Mouse (Mus musculus) lung, postnatal 0 days (tissue): Measurements from ENCODE around the gene Olfr155. TPM values are rescaled to one million over a fixed set of nuclear protein-coding genes. Genes with fewer than 3 reads are reported as not detected.

ENCODE experiments used
- ATAC-seq: fragments of 200-750 bp; cut with Nextera tagmentation; 2 replicates; pipeline ENCODE4 v1.8.0; 2017; ENCODE audit warnings: moderate library complexity
- DNase-seq: peaks from one replicate; pipeline ENCODE4 v3.0.0-alpha.2; 2016; ENCODE audit warnings: low spot score
- H3K27ac ChIP-seq: fragments of 300-500 bp; sonication (generic); 2 replicates; pipeline ENCODE4 v1.5.1; 2014; ENCODE audit warnings: antibody characterized with exemption, mild to moderate bottlenecking, low read length, mixed read lengths
- H3K27me3 ChIP-seq: fragments of 300-500 bp; sonication (generic); replicated peaks from 2 replicates; pipeline ENCODE4 v1.6.1; 2014; ENCODE audit warnings: low read length, mixed read lengths; ENCODE audit not compliant: insufficient read depth
- H3K36me3 ChIP-seq: fragments of 300-500 bp; sonication (generic); 2 replicates; pipeline ENCODE4 v1.6.1; 2014; ENCODE audit warnings: low read length, mixed read lengths; ENCODE audit not compliant: insufficient read depth
- H3K4me1 ChIP-seq: fragments of 300-500 bp; sonication (generic); 2 replicates; pipeline ENCODE4 v1.6.1; 2014; ENCODE audit warnings: antibody characterized with exemption, low read depth, low read length, mixed read lengths; ENCODE audit not compliant: insufficient read depth
- H3K4me2 ChIP-seq: fragments of 300-500 bp; sonication (generic); replicated peaks from 2 replicates; pipeline ENCODE4 v1.6.1; 2014; ENCODE audit warnings: low read depth, mild to moderate bottlenecking, low read length, moderate library complexity, mixed read lengths
- H3K4me3 ChIP-seq: fragments of 300-500 bp; sonication (generic); 2 replicates; pipeline ENCODE4 v1.5.1; 2014; ENCODE audit warnings: low read depth, low read length
- H3K9ac ChIP-seq: fragments of 300-500 bp; sonication (generic); replicated peaks from 2 replicates; pipeline ENCODE4 v1.6.1; 2014; ENCODE audit warnings: low read depth, mild to moderate bottlenecking
- H3K9me3 ChIP-seq: fragments of 300-500 bp; sonication (generic); 2 replicates; pipeline ENCODE4 v1.6.1; 2016; ENCODE audit warnings: low read length, mixed read lengths
- CTCF ChIP-seq: IDR thresholded peaks from 2 replicates; pipeline ENCODE4 v1.5.1; 2016; ENCODE audit warnings: antibody characterized with exemption, mild to moderate bottlenecking
- EP300 ChIP-seq: IDR thresholded peaks from 2 replicates; pipeline ENCODE4 v1.6.1; 2016; ENCODE audit warnings: antibody characterized with exemption, mild to moderate bottlenecking, control low read depth
- WGBS: fragments of 180-500 bp; shearing (Covaris S2); extraction: QIAGEN DNeasy Blood & Tissue Kit; methylation state at CpG from one replicate; pipeline ENCODE4 v1.1.7; 2014; 5-methylcytosine and 5-hydroxymethylcytosine counted together
- polyA plus RNA-seq: library from polyadenylated mRNA; unstranded; fragments of >200 nt; fragmentation: Nextera tagmentation; extraction: Ambion mirVana; gene quantifications from 2 replicates; pipeline ENCODE4 v1.2.1, GENCODE M21; 2015

Olfr155 gene
- polyA plus RNA-seq, 1 experiment from 2014 or later = not detected

DNA sequence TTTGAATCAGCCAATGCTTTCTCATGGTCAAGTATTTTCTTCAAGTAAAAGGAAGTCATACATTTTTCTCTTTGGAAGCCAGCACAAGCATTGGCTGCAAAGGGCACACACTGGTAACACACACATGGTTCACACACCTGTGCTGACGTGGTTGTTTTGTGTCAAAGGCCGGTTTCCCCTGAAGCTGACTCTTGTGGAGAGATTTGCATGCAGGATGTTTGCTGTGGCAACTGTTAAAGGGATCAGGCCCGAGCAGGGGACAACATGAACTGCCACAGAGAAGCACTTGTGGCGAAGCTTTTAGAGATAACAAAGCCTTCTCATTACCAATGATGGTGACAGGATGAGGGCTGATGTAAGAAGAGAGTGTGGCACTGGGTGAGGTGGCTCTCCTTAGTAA lies 16.6 kb upstream of the Olfr155 start:
- no peak for ATAC-seq
- WGBS = 52% methylated on average over 4 of the region's 4 CpGs
- TF ChIP-seq CTCF (no peak), EP300 (no peak)

DNA sequence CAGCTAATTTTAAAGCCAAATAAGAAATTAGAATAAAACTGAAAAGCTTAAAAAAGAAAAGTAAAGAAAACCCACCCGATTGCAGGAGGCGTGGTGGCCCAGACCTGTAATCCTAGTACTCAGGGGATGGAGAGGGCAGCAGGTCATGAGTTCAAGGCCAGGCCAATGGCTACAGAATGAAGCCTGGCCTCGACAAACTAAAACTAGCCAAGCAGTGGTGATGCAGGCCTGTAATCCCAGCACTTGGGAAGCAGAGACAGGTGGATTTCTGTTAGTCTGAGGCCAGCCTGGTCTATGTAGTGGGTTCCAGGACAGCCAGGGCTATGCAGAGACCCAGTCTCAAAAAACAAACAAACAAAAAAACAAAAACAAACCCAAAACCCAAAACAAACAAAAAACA lies 13.0 kb upstream of the Olfr155 start:
- TF ChIP-seq CTCF (no peak), EP300 (no peak)

More for the DNA sequence above, 16.6 kb upstream of the Olfr155 start:
- Histone ChIP-seq H3K4me1 (no peaks in the 10 kb centered on the region), H3K36me3 (no peaks in the 10 kb centered on the region), H3K9me3 (no peaks in the 10 kb centered on the region), H3K4me2 (no peak overlapping the region), H3K4me3 (no peak overlapping the region), H3K27ac (no peak overlapping the region), H3K9ac (no peak overlapping the region), H3K27me3 (no peaks in the 10 kb centered on the region)
- no peak for DNase-seq

DNA sequence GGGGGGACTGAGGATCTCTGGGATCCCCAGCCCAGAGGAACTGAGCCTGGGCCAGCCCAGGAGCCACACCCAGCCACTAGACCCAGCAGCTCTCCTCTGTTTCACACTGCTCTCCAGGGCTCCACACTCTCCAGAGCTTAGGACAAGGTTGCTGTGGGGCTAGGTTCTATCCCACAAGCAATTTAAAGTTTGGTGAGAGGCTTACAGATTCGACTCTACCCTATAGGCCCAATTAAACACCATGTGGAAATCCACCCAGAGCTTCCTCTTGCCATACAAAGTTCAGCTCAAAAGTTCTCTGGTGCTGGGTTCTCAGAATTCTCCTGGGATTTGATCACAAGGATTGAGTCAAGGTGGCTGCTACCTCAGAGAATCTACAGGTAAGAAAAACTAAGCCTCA lies 11.3 kb upstream of the Olfr155 start, which contains the start of gene Olfr157:
Gene Olfr157, minus strand, starts transcription at position 101 of the 400 bp plus-strand sequence.
- Histone ChIP-seq H3K36me3 (no peaks in the 10 kb centered on the region), H3K4me3 (no peak within 1 kb of the TSS), H3K9ac (no peak within 1 kb of the TSS), H3K4me2 (no peak within 1 kb of the TSS), H3K4me1 (no peaks in the 10 kb centered on the region), H3K9me3 (no peaks in the 10 kb centered on the region), H3K27ac (no peak within 1 kb of the TSS), H3K27me3 (no peaks in the 10 kb centered on the region)
- 65% methylated on average over 1 of the region's 1 CpGs for WGBS
- ATAC-seq (no peak), DNase-seq (no peak)
- TF ChIP-seq CTCF (no peak), EP300 (no peak)

More for the DNA sequence above, 13.0 kb upstream of the Olfr155 start:
- ATAC-seq (no peak), DNase-seq (no peak)
- Histone ChIP-seq H3K4me1 (no peaks in the 10 kb centered on the region), H3K27me3 (no peaks in the 10 kb centered on the region), H3K9me3 (no peaks in the 10 kb centered on the region), H3K36me3 (no peaks in the 10 kb centered on the region), H3K9ac (no peak overlapping the region), H3K4me3 (no peak overlapping the region), H3K4me2 (no peak overlapping the region), H3K27ac (no peak overlapping the region)
- 65% methylated on average over 3 of the region's 3 CpGs for WGBS

DNA sequence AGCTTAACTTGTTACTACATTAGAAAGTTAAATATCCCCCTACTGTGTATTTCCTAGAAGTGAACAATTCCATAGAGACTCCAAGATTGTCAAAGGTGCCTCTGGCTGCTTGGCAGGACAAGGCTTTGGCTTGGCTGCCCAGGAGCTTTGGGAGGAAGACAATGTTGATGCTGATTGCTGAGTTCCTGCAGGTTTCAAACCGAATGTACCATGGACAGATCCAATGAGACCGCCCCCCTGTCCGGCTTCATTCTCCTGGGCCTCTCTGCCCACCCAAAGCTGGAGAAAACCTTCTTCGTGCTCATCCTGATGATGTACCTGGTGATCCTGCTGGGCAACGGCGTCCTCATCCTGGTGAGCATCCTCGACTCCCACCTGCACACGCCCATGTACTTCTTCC lies 2.7 kb downstream of the Olfr155 start:
- H3K4me1 ChIP-seq = no peaks in the 10 kb centered on the region
- H3K4me3 ChIP-seq = no peak overlapping the region
- H3K27ac ChIP-seq = no peak overlapping the region
- H3K9ac ChIP-seq = no peak overlapping the region
- ATAC-seq (no peak), DNase-seq (no peak)
- no peak overlapping the region for H3K4me2 ChIP-seq
- H3K36me3 ChIP-seq = no peaks in the 10 kb centered on the region
- 62% methylated on average over 7 of the region's 8 CpGs for WGBS
- H3K9me3 ChIP-seq = no peaks in the 10 kb centered on the region
- TF ChIP-seq EP300 (no peak), CTCF (no peak)
- H3K27me3 ChIP-seq = no peaks in the 10 kb centered on the region

DNA sequence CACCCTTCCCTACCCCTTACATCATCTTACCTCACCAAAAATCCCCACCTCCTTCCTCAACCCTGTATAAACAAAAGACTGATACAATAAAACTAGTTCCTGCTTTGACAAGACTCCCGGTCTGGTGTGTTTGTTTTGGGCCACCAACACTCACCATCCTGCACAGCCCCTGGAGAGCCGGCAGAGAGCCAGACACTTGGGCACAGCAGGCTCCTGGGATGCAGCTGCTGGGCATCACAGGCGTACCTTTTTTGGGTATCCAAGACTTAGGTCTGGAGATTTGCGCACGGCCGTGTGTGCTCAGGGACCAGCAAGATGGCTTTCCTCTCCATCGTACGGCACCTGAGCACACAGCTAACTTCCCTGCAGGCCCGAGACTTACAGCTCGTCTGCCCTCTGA lies 8.5 kb downstream of the Olfr155 start:
- DNase-seq (no peak), ATAC-seq (no peak)
- no peaks in the 10 kb centered on the region for H3K4me1 ChIP-seq
- WGBS = 62% methylated on average over 10 of the region's 10 CpGs
- H3K4me2 ChIP-seq = no peak overlapping the region
- no peaks in the 10 kb centered on the region for H3K9me3 ChIP-seq
- H3K9ac ChIP-seq = no peak overlapping the region
- H3K4me3 ChIP-seq = no peak overlapping the region
- no peak overlapping the region for H3K27ac ChIP-seq
- H3K36me3 ChIP-seq = no peaks in the 10 kb centered on the region
- TF ChIP-seq EP300 (no peak), CTCF (no peak)
- no peaks in the 10 kb centered on the region for H3K27me3 ChIP-seq

DNA sequence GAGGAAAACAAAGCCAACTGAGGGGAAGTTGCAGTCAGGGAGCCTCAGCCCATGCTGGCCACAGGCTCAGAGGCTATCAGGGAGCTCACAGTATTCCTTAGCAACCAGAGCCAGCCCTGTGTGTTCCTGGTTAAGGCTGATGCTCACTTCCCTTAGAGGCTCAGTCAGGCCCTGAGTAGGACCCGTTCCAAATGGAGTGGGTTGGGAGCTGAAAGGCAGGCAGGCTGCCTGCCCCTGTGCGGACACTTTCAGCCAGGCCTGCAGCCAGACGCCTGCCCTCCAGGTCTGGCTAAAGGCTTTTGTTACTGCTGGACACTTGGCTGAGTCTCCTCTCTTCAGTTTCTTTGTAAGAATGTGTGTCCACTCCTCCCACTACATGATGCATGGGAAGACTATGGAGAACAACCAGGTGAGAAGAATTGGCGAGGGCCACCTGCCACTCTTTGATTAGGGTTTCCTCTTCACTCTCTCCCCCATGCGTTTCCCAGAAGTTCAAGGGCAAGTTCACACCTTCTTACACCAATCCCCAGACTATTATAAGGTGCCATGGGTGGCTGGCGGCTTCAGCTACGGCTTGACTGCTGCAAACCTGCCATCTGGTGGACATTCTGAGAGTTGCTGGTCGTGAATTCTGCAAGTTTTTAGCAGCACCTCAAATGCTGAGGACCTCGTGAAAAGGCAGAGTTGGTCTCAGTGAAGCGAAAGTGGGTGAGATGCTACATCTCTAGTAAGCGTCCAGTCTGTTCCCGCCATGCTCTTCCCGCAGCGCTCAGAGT lies 9.6 kb downstream of the Olfr155 start:
- Histone ChIP-seq H3K36me3 (no peaks in the 10 kb centered on the region), H3K9me3 (no peaks in the 10 kb centered on the region), H3K27ac (no peak overlapping the region), H3K9ac (no peak overlapping the region), H3K27me3 (no peaks in the 10 kb centered on the region), H3K4me1 (no peaks in the 10 kb centered on the region), H3K4me3 (no peak overlapping the region), H3K4me2 (no peak overlapping the region)
- TF ChIP-seq EP300 = no peak
- peak; percentile 96 for TF ChIP-seq CTCF
- DNase-seq (peak; percentile 73), ATAC-seq (peak; percentile 30; the same call in 1 of the 2 replicates)
- WGBS = 16% methylated on average over 14 of the region's 14 CpGs
